Mouse (Mus musculus): ENCODE data around the gene Emc8. TPM values are rescaled to one million over a fixed set of nuclear protein-coding genes. Genes with fewer than 3 reads are reported as not detected.

The Emc8 gene
- total RNA-seq (2021), result 100 to 1,000 TPM in 1 of 2 experiments, 10 to 100 TPM in 1; 73.1 to 136 TPM
- 145 and 176 TPM in 2 replicates for polyA plus RNA-seq (2012; rRNA removed)
- long read RNA-seq, full-length matches to known transcripts, result 73 of 83 reads
- long read RNA-seq, partial matches to known transcripts, result 1 of 83 reads
- long read RNA-seq, other reads (novel, unspliced or antisense), result 9 of 83 reads

DNA sequence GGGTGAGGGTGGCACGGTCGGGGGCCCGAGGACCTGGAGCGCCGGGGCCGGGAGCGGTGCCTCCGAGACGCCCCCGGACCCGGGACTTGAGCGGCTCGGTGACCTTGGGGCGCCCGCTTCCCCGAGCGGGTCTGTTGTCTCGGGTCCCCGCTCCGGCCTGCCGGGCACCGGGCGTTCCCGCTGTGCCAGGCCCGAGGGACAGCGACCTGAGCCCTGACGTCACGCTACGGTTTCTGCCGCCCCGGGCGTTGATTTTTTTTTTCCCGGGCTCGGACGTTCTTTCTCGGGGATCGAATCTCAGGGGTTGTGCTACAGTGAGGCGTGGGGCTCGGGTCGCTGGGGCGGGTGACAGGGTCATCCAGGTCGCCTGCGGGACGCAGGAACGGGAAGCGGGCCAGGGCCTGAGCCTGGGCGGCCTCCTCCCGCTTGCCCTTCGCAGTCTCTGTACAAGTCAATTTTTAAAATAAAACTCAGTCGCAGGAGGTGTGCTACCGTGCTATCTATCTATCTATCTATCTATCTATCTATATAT is at the start of gene Emc8:
TSS of gene Emc8 (minus strand) at position 200 of the 532 bp plus-strand sequence.
- no peak for DNase-seq

DNA sequence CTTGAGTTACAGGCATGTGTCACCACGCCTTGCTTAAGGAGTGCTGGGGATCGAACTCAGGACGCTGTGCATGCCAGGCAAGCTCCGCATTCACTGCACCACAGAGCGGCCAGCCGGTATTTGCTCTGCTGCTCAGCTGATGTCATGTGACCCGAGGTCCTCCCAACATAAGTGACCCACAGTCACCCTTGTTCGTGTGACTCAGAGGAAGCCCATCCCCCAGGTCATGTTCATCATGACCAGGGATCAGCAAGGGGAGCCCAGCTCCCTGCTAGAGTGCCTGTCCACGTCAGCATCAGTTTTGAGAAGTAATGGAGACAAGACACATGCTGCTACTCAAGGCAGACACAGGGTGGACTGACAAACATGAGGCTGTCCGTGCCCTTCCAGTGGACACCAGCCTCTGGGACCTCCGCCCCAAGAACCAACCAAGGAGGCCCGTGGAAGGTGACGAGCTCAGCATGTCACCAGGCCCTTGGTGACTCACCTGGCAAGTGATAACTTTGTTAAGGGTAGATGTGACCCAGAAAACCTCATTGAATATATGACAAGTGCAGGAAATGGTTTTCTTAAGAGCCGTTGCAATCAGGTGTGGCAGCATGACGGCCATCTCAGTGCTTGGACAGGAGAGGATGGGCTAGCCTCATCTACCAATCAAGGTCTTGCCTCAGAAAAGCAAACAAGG is 47.8 kb upstream of the Emc8 start:
- no peak for DNase-seq

- DNase-seq, result no peak
Measured at GRCm38 (mm10) chr8:120715200-120715599, 46.8 kb upstream of the Emc8 start.

- no peak for DNase-seq
Measured at GRCm38 (mm10) chr8:120709176-120709575, 40.8 kb upstream of the Emc8 start.

DNA sequence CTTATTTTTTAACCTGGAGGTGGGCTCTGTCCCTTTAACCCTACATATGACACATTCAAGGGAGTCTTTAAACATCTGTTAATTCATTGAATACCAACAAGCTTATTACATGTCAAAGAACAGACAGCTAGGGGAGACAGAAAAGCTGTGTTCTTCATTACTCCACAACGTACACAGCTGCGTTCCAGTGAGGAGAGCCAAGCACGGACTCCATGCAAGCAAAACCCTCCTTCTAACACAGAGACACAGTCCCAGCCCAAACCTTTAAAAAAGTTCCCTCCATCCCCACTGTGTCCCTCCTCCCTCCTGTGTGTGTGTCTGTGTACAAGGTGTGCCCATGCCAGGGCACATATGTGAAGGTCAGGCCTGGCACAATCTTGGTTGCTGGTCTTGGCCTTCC is 37.8 kb upstream of the Emc8 start:
- no peak for DNase-seq

GRCm38 (mm10) chr8:120705163-120705562 is 36.8 kb upstream of the Emc8 start:
- no peak for DNase-seq

DNA sequence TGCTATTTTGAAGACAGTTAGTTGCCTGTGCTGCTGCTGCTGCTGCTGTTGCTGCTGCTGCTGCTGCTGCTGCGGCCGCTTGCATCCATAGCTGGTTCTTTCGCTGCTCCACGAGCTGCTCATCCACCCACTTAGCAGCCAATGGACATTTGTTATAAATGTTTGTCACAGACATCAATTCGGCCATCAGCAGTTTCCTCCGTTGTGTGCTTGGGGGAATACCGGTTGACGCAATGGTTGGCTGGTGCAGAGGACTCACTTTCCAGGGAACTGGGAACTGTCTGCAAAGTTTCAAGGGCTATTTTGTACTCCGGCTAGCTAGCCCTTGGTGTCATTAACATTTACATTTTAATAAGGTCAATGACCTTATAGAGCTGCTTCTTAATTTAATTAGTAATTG is 35.8 kb upstream of the Emc8 start:
- DNase-seq, result no peak

- no peak for DNase-seq
Measured at GRCm38 (mm10) chr8:120701758-120702465, 33.5 kb upstream of the Emc8 start.

- DNase-seq, result no peak
Measured at GRCm38 (mm10) chr8:120700053-120700452, 31.7 kb upstream of the Emc8 start.

DNA sequence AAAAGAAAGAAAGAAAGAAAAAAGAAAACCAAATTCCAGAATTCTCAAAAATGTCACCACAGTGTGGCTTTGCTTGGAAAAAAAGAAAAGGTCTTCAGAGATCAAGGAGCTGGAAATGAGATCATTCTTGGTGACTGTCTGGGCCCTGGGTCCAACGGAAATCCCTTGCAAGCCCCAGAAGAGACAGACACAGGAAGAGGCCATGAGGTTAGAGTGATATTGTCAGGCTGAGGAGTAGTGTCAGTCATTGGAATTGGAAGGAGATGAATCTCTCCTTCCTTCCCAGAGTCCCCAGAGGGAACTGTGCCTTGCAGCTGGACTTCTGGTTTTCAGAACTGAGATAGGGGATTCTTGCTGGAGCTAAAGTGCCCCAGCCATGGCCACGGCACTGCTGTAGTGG is 31.2 kb upstream of the Emc8 start:
- DNase-seq, result no peak

DNA sequence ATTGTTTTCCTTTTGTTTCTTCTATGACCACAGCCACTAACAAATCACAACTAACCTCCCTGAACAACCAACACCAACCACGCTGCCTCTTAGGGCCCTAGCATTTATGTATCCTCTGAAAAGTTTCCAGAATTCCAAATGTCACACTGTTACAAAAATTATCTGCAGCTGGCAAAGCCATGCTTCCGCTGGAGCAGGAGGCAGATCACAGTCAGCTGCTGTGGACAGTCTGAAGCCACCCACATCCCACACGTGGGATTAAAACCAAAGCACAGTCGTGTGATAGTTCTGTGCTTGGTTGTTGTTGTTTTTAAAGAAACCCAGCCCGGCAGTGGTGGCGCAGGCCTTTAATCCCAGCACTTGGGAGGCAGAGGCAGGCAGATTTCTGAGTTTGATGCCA is 30.7 kb upstream of the Emc8 start:
- DNase-seq, result no peak

DNA sequence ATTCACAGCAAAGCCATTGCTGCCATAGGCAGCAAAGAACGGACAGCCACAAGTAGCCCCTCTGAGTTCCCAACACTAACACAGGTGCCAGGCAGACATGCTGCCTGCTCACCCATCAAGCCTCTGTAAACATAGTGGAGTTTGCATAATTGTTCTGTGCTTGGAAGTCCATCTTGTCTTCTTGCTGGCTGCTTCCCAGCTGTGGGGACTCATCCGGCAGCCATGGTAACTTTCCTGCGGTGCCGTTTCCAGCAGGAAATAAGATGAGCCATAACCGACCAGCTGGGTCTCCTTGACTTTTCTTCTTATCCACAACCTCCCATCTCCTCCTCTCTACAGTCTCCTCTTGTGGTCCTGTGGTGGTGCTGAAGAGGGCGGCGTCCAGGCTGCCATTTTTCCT is 30.1 kb upstream of the Emc8 start:
- DNase-seq, result no peak

GRCm38 (mm10) chr8:120697979-120698272 is 29.6 kb upstream of the Emc8 start:
- no peak for DNase-seq

DNA sequence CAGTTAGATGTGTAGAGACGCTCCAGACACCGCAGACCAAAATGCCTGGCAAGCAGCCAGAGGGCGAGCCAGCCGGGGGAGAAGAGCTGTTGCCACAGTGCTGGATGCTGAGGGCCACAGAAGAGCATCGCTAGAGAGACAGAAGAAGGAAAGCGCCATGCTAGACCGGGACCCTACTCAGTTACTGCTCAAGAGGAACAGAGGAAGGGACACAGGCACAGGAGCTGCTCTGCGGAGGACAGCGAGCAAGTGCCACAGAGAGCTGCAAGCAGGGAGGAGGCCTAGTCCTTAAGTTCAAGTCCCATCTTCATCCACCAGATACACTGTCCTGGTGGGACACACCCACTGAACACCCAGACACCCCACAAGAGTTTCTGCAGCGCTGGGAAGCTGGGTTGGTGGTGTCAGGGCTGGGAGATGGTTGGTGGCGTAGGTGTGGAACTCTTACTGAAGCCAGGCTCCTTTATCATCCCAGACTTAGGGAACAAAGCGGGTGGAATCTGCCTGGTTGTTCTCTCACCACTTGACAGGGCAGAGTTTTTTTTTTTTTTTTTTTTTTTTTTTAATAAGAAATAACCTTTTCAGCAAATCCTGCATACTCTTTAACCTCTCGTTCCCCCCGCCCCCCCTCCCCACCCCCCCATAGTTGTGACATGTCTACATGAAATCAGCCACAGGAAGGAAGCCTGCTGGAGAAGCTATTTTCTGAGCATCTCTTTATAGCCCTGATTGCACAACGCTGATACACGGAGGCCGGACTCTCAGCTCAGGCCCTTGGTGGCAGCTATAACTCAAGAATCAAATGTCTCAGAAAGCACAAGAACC is 29.0 kb upstream of the Emc8 start:
- DNase-seq, result peak; percentile 55

- DNase-seq, result no peak
Measured at GRCm38 (mm10) chr8:120696401-120697153, 28.2 kb upstream of the Emc8 start.

DNA sequence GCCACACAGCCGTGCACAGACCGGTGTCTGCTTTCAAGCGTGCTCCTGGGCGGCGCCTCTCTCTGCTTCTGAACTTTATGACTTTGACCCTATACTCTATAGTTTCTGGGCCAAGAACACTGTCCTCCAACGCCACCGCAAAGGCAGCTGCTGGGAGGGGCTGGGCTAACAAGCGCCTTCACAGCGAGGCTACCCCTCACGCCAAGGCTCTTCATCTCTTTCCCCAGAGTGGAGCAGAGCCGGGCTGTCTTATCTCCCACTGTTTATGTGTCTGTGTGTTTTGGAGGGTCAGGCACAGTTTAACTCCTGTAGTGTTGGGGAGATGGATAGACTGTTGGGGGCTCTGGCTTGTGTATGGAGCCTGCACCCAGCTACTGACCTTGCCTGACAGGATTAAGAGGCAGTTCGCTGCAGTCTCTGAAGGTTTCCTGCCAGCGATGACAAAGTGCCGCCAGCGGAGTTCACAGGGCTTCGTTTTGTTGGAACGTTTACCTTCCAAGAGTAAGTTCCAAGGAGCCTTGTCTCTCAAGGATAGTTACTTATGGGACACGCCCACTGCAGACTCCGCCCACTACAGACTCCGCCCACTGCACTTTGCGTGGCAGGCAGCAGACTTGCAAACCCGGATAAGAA is 25.6 kb upstream of the Emc8 start:
- DNase-seq, result peak; percentile 47

DNA sequence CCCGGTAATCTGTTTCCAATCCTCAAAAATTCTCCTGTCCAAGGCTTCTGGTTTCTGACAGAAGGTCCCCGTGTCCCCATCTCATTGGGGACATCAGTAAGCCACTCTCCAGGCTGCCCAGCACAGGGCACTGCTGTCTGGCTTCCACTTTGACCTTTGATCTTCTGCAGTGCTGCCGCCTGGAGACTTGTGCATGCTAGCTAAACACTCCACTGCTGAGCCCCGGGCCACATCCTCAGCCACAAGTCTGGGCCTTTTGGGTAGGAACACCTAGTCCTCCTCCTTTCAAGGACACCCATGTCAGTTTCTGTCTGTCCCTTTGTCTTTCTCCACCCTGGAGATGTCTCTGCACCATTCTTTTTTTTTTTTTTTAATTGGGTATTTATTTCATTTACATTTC is 24.6 kb upstream of the Emc8 start:
- DNase-seq, result no peak

DNA sequence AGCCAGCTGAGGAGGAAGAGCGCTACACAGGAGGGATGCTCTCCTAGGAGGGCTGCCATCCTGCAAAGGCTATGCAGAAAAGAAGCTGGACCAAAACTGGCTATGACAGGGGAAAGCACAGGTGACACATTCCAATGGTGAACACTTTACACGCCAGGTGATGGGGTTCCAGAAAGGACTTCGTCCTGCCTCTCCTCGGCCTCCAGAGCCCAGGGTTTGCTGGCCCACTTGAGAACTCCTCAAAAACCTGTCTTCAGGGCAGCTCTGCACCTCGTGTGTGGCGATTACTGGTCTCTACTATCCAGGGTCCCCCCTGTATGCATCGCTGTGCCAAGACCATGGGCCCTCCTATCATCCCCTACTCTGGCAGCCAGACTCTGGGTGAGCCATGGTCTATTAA is 20.1 kb upstream of the Emc8 start:
- DNase-seq, result no peak

GRCm38 (mm10) chr8:120687786-120688185 is 19.4 kb upstream of the Emc8 start:
- DNase-seq, result no peak

GRCm38 (mm10) chr8:120686576-120686975 is 18.2 kb upstream of the Emc8 start:
- no peak for DNase-seq

GRCm38 (mm10) chr8:120686051-120686450 is 17.7 kb upstream of the Emc8 start:
- DNase-seq, result peak; percentile 70

Measured in adrenal gland, adult 2 months (tissue).